Mouse (Mus musculus) liver, embryonic 13.5 days (tissue): ENCODE measurements at regions not wholly inside any gene's neighbourhood (a gene's known extent, or its start where the extent isn't known, plus 50 kb on each side); places are given as distances from the start of the nearest gene placed in this dataset.

ENCODE experiments used
- ATAC-seq: fragments of 200-750 bp; cut with Nextera tagmentation; 2 replicates; pipeline ENCODE4 v1.8.0; 2017; ENCODE audit warnings: low read depth, mild to moderate bottlenecking, moderate number of reproducible peaks, moderate library complexity
- DNase-seq: peaks from one replicate; pipeline ENCODE4 v3.0.0; 2022
- H3K27ac ChIP-seq: fragments of 300-500 bp; sonication (generic); 2 replicates; pipeline ENCODE4 v1.5.1; 2015; ENCODE audit warnings: moderate library complexity, mild to moderate bottlenecking, inconsistent platforms
- H3K27me3 ChIP-seq: fragments of 300-500 bp; sonication (generic); 2 replicates; pipeline ENCODE4 v1.6.1; 2015; ENCODE audit warnings: mild to moderate bottlenecking, inconsistent platforms
- H3K36me3 ChIP-seq: fragments of 300-500 bp; sonication (generic); 2 replicates; pipeline ENCODE4 v1.6.1; 2015; ENCODE audit warnings: mild to moderate bottlenecking, inconsistent platforms
- H3K4me1 ChIP-seq: fragments of 300-500 bp; sonication (generic); replicated peaks from 2 replicates; pipeline ENCODE4 v1.6.1; 2015; ENCODE audit warnings: inconsistent platforms
- H3K4me2 ChIP-seq: fragments of 300-500 bp; sonication (generic); 2 replicates; pipeline ENCODE4 v1.6.1; 2015; ENCODE audit warnings: inconsistent platforms, mild to moderate bottlenecking, moderate library complexity
- H3K4me3 ChIP-seq: fragments of 300-500 bp; sonication (generic); replicated peaks from 2 replicates; pipeline ENCODE4 v1.5.1; 2015; ENCODE audit warnings: mild to moderate bottlenecking, inconsistent platforms
- H3K9ac ChIP-seq: fragments of 300-500 bp; sonication (generic); 2 replicates; pipeline ENCODE4 v1.6.1; 2015; ENCODE audit warnings: mild to moderate bottlenecking, inconsistent platforms
- H3K9me3 ChIP-seq: fragments of 300-500 bp; sonication (generic); replicated peaks from 2 replicates; pipeline ENCODE4 v1.6.1; 2016; ENCODE audit warnings: inconsistent platforms
- WGBS: fragments of 180-500 bp; shearing (Covaris S2); methylation state at CpG from one replicate; pipeline ENCODE4 v1.1.7; 2015; ENCODE audit not compliant: insufficient replicate concordance; 5-methylcytosine and 5-hydroxymethylcytosine counted together

- ATAC-seq, result no peak
Measured at GRCm38 (mm10) chr14:120721593-120722461, 189.2 kb upstream of the Ipo5 start.

GRCm38 (mm10) chr14:120722546-120723112 is 188.4 kb upstream of the Ipo5 start:
- Histone ChIP-seq H3K9ac (no peak overlapping the region), H3K27me3 (no peaks in the 10 kb centered on the region), H3K4me2 (no peak overlapping the region), H3K36me3 (no peaks in the 10 kb centered on the region), H3K9me3 (no peaks in the 10 kb centered on the region), H3K27ac (no peak overlapping the region), H3K4me3 (no peak overlapping the region), H3K4me1 (no peaks in the 10 kb centered on the region)
- 60% methylated on average over 6 of the region's 6 CpGs for WGBS
- no peak for DNase-seq
- no peak for ATAC-seq

More at GRCm38 (mm10) chr14:120721593-120722461, 189.2 kb upstream of the Ipo5 start:
- Histone ChIP-seq H3K9ac (no peak overlapping the region), H3K4me1 (no peaks in the 10 kb centered on the region), H3K4me3 (no peak overlapping the region), H3K27ac (no peak overlapping the region), H3K9me3 (no peaks in the 10 kb centered on the region), H3K36me3 (no peaks in the 10 kb centered on the region), H3K27me3 (no peaks in the 10 kb centered on the region), H3K4me2 (no peak overlapping the region)
- no peak for DNase-seq
- 49% methylated on average over 6 of the region's 6 CpGs for WGBS

DNA sequence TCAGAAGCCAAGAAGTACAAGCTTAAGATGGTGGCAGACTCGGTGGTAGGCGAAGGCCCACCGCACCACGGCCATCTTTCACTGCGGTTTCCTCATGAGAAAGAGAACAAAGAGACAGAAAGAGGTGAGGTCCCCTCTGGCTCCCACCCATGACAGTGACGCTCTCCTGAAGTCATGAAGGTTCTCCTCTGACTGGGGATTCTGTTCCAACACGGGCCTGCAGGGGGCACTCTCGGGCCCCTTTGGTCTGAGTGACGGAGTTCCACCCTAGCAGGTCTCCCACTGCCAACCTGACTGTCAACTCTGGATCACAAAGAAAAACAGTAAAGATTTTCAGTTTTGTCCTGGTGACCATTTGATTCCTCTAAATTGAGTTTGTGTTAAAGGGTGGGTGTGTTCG is 182.9 kb upstream of the Ipo5 start:
- WGBS, result 73% methylated on average over 10 of the region's 10 CpGs
- H3K4me3 ChIP-seq, result no peak overlapping the region
- H3K27me3 ChIP-seq, result no peaks in the 10 kb centered on the region
- H3K9ac ChIP-seq, result no peak overlapping the region
- H3K4me1 ChIP-seq, result no peaks in the 10 kb centered on the region
- no peak for ATAC-seq
- H3K9me3 ChIP-seq, result no peaks in the 10 kb centered on the region
- no peaks in the 10 kb centered on the region for H3K36me3 ChIP-seq
- no peak for DNase-seq
- H3K27ac ChIP-seq, result no peak overlapping the region
- no peak overlapping the region for H3K4me2 ChIP-seq

- H3K36me3 ChIP-seq, result no peaks in the 10 kb centered on the region
- WGBS, result 22% methylated on average over 3 of the region's 3 CpGs
- H3K27me3 ChIP-seq, result no peaks in the 10 kb centered on the region
- DNase-seq, result no peak
- no peaks in the 10 kb centered on the region for H3K9me3 ChIP-seq
- H3K27ac ChIP-seq, result no peak overlapping the region
- ATAC-seq, result no peak
- no peaks in the 10 kb centered on the region for H3K4me1 ChIP-seq
- no peak overlapping the region for H3K4me2 ChIP-seq
- H3K9ac ChIP-seq, result no peak overlapping the region
- H3K4me3 ChIP-seq, result no peak overlapping the region
Measured at GRCm38 (mm10) chr14:120730226-120730625, 180.8 kb upstream of the Ipo5 start.

- H3K9ac ChIP-seq, result no peak overlapping the region
- H3K27me3 ChIP-seq, result no peaks in the 10 kb centered on the region
- DNase-seq (no peak), ATAC-seq (no peak)
- WGBS, result 52% methylated on average over 7 of the region's 7 CpGs
- H3K27ac ChIP-seq, result no peak overlapping the region
- no peaks in the 10 kb centered on the region for H3K4me1 ChIP-seq
- H3K36me3 ChIP-seq, result no peaks in the 10 kb centered on the region
- H3K4me2 ChIP-seq, result no peak overlapping the region
- H3K9me3 ChIP-seq, result no peaks in the 10 kb centered on the region
- H3K4me3 ChIP-seq, result no peak overlapping the region
Measured at GRCm38 (mm10) chr14:120731679-120732281, 179.2 kb upstream of the Ipo5 start.

DNA sequence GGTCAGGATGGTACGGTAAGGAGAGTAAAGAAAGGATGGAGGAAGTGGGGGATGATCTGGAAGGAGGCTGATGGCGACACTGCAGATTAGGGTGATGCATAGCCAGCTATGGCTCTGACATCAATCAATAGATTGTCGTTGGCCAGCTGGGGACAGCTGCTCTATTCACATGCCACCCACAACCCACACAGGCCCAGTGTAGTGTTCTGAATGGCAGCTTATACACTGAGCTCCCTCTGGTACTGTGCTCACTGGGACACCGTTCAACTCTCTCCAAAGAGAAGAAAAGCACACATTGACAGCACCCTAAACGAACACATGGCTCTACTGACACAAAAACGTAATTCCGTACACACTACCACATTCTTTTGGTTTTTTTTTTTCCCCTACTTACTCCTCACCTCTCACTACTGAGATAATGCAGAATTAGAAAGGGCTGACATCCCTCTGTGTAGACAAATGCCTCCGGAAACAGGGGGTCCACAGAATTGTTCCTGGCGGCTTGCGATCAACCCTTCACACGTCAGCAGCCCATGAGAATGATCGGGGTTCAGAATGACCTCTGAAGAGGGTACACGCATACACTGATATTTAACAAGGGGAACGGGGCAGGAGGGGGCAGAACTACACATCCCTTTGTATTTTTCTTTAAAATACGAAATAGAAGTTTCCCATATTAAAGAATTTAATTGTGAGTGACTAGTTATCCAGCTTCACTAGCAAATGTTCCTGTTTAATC is 178.5 kb upstream of the Ipo5 start:
- Histone ChIP-seq H3K27me3 (no peaks in the 10 kb centered on the region), H3K4me2 (no peak overlapping the region), H3K4me1 (no peaks in the 10 kb centered on the region), H3K4me3 (no peak overlapping the region), H3K36me3 (no peaks in the 10 kb centered on the region), H3K27ac (no peak overlapping the region), H3K9ac (no peak overlapping the region), H3K9me3 (no peaks in the 10 kb centered on the region)
- WGBS, result 62% methylated on average over 15 of the region's 15 CpGs
- DNase-seq (no peak), ATAC-seq (no peak)

DNA sequence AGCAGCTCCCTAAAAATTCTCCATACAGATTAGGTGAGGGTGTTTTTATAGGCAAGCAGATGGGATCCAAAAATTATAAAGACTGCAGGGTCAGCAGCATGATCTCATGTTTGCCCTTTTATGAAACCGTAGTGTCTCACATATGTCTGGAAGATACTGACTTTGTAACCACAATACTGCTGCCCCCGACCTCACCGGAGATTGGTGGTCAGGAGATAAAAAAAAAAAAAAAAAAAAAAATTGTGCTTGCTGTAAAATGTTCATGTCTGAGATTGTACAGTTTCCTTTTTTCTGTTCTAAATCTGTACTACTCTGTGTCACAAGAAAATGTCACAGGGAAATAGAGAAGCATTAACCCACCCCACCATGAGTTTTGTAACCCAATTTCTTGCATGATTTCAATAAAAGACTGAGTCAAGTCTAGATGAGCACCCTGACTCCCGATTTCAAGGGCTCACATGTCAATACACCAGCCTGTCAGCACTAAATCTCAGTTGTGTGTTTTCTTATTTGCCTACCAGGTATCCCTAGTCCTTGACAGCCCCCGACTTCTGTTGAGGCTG is 169.5 kb upstream of the Ipo5 start:
- H3K27ac ChIP-seq, result no peak overlapping the region
- no peaks in the 10 kb centered on the region for H3K4me1 ChIP-seq
- no peaks in the 10 kb centered on the region for H3K36me3 ChIP-seq
- no peaks in the 10 kb centered on the region for H3K27me3 ChIP-seq
- H3K4me3 ChIP-seq, result no peak overlapping the region
- WGBS, result 29% methylated on average over 5 of the region's 5 CpGs
- H3K9ac ChIP-seq, result no peak overlapping the region
- H3K9me3 ChIP-seq, result no peaks in the 10 kb centered on the region
- ATAC-seq (no peak), DNase-seq (no peak)
- H3K4me2 ChIP-seq, result no peak overlapping the region

GRCm38 (mm10) chr14:120754011-120754410 is 157.0 kb upstream of the Ipo5 start:
- Histone ChIP-seq H3K36me3 (no peaks in the 10 kb centered on the region), H3K4me1 (no peaks in the 10 kb centered on the region), H3K4me3 (no peak overlapping the region), H3K9me3 (no peaks in the 10 kb centered on the region), H3K4me2 (no peak overlapping the region), H3K9ac (no peak overlapping the region), H3K27ac (no peak overlapping the region), H3K27me3 (no peaks in the 10 kb centered on the region)
- ATAC-seq, result no peak
- 24% methylated on average over 1 of the region's 1 CpGs for WGBS
- no peak for DNase-seq

DNA sequence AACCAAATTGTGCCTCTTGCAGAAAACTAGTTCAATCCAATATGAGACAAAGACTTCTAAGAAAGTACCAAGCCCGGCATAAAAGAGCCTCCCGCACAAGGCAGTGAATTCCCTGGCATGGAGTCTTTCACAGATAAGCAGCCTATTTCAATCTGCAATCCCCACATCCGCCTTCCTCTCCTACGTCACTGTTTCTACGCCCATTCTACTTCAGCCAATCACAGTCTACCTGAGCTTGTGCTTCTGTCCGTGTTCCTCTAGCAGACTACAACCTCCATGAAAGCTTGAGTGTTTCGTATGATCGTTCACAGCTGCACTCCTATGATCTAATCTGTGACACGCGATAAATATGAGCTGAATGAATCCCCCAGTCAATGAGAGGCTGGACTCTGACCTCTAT is 155.6 kb upstream of the Ipo5 start:
- ATAC-seq (no peak), DNase-seq (no peak)
- H3K4me1 ChIP-seq, result no peaks in the 10 kb centered on the region
- no peak overlapping the region for H3K27ac ChIP-seq
- H3K4me2 ChIP-seq, result no peak overlapping the region
- H3K36me3 ChIP-seq, result no peaks in the 10 kb centered on the region
- no peaks in the 10 kb centered on the region for H3K9me3 ChIP-seq
- no peaks in the 10 kb centered on the region for H3K27me3 ChIP-seq
- no peak overlapping the region for H3K9ac ChIP-seq
- no peak overlapping the region for H3K4me3 ChIP-seq
- 64% methylated on average over 10 of the region's 10 CpGs for WGBS

- no peak for DNase-seq
- no peaks in the 10 kb centered on the region for H3K4me1 ChIP-seq
- H3K9me3 ChIP-seq, result no peaks in the 10 kb centered on the region
Measured at GRCm38 (mm10) chr14:120758200-120758830, 152.7 kb upstream of the Ipo5 start.

GRCm38 (mm10) chr14:120762168-120762567 is 148.9 kb upstream of the Ipo5 start:
- Histone ChIP-seq H3K9ac (no peak overlapping the region), H3K4me3 (no peak overlapping the region), H3K9me3 (no peaks in the 10 kb centered on the region), H3K27me3 (no peaks in the 10 kb centered on the region), H3K4me2 (no peak overlapping the region), H3K4me1 (no peaks in the 10 kb centered on the region), H3K36me3 (no peaks in the 10 kb centered on the region), H3K27ac (no peak overlapping the region)
- WGBS, result 55% methylated on average over 7 of the region's 7 CpGs
- no peak; the same call in 1 of the 2 replicates for ATAC-seq
- no peak for DNase-seq

More at GRCm38 (mm10) chr14:120758200-120758830, 152.7 kb upstream of the Ipo5 start:
- Histone ChIP-seq H3K9ac (no peak overlapping the region), H3K36me3 (no peaks in the 10 kb centered on the region), H3K27ac (no peak overlapping the region), H3K27me3 (no peaks in the 10 kb centered on the region), H3K4me3 (no peak overlapping the region), H3K4me2 (no peak overlapping the region)
- WGBS, result 71% methylated on average over 14 of the region's 14 CpGs
- no peak for ATAC-seq
